Mouse (Mus musculus): ENCODE measurements around the gene U2af1l4. TPM values are rescaled to one million over a fixed set of nuclear protein-coding genes. Genes with fewer than 3 reads are reported as not detected.

The U2af1l4 gene
- polyA plus RNA-seq, 1 experiment from 2014 or later, result 98.9 TPM

DNA sequence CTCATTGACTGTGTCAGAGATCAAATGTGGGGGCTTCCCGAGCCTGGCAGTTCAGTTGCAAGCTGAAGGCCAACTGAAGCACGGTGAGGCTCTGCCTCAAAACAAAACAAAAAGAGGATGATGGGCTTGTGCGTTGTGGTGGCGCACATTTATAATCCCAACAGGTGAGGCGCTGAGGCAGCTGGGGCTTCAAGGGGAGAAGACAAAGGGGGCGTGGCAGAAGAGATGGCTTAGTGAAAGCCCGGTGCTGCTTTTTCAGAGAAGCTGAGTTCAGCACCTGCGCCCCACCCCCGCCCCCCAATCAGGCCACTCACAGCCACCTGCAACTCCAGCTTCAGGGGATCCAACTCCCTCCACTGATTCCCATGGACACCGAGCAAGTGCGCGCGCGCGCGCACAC, 45.4 kb downstream of the U2af1l4 start:
- Histone ChIP-seq H3K9ac (no peak overlapping the region), H3K27ac (no peak overlapping the region), H3K36me3 (no peaks in the 10 kb centered on the region), H3K4me1 (replicated peaks) (no peaks in the 10 kb centered on the region), H3K27me3 (no peaks in the 10 kb centered on the region), H3K4me3 (no peak overlapping the region), H3K4me2 (no peak overlapping the region), H3K9me3 (no peaks in the 10 kb centered on the region)
- no peak for ATAC-seq (ENCODE audit: low FRiP score)
- 54% methylated on average over 16 of the region's 16 CpGs for WGBS

DNA sequence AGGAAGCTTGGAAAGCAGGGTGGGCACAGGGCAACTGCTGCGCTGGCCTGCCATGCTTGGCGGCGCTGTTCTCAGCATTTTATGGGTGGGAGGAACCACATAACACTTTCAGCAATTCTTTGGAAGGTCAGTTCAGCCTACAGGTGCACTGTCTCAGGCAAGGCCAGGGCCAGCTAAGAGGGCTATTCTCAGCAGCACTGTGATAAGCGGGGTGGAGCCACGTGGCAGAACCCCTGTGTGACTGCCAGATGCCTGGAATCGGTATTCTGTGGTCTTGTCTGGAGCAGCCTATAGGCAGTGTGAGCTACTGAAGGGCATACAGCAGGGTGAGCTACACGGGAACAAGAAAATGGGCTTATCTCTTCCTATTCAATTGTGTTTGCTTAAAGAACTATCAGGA, 46.9 kb downstream of the U2af1l4 start:
- WGBS, result 66% methylated on average over 7 of the region's 7 CpGs
- Histone ChIP-seq H3K4me3 (no peak overlapping the region), H3K9ac (no peak overlapping the region), H3K9me3 (no peaks in the 10 kb centered on the region), H3K27me3 (no peaks in the 10 kb centered on the region), H3K4me1 (replicated peaks) (no peaks in the 10 kb centered on the region), H3K27ac (no peak overlapping the region), H3K36me3 (peaks cover 2% of the 10 kb centered on the region; the same call in 1 of the 2 replicates), H3K4me2 (no peak overlapping the region)
- no peak for ATAC-seq (ENCODE audit: low FRiP score)

DNA sequence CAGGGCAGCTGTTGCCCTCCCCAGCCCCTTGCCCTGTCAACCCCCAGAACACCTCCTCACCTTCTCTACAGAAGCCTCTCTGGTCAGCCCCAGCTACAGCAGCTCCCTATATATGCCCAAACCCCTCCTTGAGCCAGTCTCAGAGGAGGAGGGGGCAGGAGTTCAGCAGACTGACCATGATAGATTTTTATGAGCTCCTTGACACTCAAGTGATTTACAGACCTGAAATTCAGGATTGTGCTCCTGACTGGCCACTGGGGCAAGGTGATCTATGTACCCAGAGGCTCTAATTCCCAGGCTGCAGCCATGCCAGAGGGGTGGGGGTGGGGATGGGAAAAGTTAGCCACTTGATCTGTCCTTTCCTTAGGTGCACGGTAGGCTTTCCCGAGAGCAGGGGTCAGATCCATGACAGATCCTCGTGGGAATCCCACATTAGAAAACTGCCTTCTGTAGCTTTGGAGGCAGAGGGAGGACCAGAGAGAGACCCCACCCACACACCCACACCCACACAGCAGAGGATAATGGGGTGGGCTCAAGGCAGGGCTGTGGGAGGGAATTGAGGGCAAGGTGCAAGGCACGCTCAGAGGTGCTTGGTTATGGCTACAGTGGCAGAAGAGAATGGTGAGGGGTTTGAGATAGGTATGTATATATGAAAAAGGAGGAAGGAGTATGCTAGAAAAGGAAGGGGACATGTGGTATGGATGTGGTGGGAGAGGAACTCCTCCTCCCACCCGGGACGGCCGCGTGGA, 49.7 kb downstream of the U2af1l4 start, which contains the start of gene Upk1a:
TSS of gene Upk1a (minus strand) at position 194 of the 749 bp plus-strand sequence.
- H3K27me3 ChIP-seq, result no peaks in the 10 kb centered on the region
- 75% methylated on average over 8 of the region's 8 CpGs for WGBS
- H3K4me3 ChIP-seq, result no peak within 1 kb of the TSS
- no peaks in the 10 kb centered on the region for H3K4me1 ChIP-seq (replicated peaks)
- no peaks in the 10 kb centered on the region for H3K9me3 ChIP-seq
- no peak within 1 kb of the TSS for H3K27ac ChIP-seq
- 0 out of 2 replicates have a peak within 1 kb of the TSS, but pooled peaks have one; percentile 13 for H3K9ac ChIP-seq
- ATAC-seq (ENCODE audit: low FRiP score), result no peak; the same call in 1 of the 2 replicates
- H3K4me2 ChIP-seq, result no peak within 1 kb of the TSS
- peaks cover 29% of the 10 kb centered on the region for H3K36me3 ChIP-seq

DNA sequence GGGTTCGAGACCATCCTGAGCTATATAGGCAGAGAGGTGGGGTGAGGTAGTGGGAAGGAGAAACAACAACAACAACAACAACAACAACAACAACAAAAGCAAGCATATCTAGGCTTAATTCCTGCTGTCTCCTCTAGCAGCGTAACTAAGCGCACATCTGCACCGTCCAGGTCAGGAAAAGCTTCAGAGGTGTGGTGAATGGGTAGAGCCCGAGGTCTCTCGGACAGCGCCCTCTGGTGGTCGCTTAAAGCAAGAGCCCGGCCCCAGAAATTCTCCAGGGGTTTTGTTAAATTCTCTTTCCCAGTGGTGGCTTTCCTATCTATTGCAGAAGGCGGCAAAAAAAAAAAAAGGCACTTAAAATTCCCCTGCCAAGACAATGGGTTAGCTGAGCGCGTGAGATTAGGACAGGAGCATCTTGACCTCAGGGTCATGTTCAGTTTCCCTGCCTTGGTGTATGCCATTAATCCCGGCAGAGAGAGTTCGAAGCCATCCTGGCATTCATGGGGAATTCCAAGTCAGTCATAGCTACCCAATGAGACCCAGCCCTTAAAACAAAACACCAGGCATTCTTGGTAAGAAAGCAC, 50.5 kb downstream of the U2af1l4 start:
- no peak for ATAC-seq (ENCODE audit: low FRiP score)
- 22% methylated on average over 14 of the region's 14 CpGs for WGBS
- Histone ChIP-seq H3K9ac (no peak overlapping the region), H3K36me3 (peaks cover 37% of the 10 kb centered on the region), H3K4me1 (replicated peaks) (no peaks in the 10 kb centered on the region), H3K4me3 (no peak overlapping the region), H3K27me3 (no peaks in the 10 kb centered on the region), H3K9me3 (no peaks in the 10 kb centered on the region), H3K27ac (no peak overlapping the region), H3K4me2 (no peak overlapping the region)

DNA sequence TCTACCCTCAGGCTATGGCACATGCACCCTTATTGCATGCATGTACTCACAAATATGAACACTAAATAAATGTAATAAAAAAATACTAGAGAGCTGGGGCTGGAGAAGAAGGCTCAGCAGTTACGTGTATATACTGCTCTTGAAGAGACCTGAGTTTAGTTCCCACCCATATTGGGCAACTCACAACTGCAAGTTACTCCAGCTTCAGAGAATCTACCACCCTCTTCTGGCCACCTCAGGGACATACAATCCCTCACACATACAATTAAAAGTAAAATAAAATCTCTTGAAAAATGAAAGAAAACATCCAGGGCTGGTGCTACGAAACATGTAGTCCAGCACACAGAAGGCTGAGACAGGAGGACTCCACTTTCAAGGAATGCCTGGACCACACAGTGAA, 51.4 kb downstream of the U2af1l4 start:
- Histone ChIP-seq H3K4me1 (replicated peaks) (no peaks in the 10 kb centered on the region), H3K9me3 (no peaks in the 10 kb centered on the region)
- ATAC-seq (ENCODE audit: low FRiP score), result no peak

More for the DNA sequence above, 51.4 kb downstream of the U2af1l4 start:
- no peak overlapping the region for H3K4me3 ChIP-seq
- 88% methylated on average over 2 of the region's 2 CpGs for WGBS
- H3K4me2 ChIP-seq, result no peak overlapping the region
- no peak overlapping the region for H3K27ac ChIP-seq
- no peak overlapping the region for H3K9ac ChIP-seq
- H3K27me3 ChIP-seq, result no peaks in the 10 kb centered on the region
- peaks cover 46% of the 10 kb centered on the region for H3K36me3 ChIP-seq

Small RNA genes within 50 kb of the gene (microRNA-seq; reads per million reads assigned to microRNA genes)
- gene Gm38670 (not detected), gene Mir3569 (not detected)

Other genes starting within 250 kb of the U2af1l4 start
- 13.1 and 16.8 TPM in 2 replicates for gene Syne4, start 248.5 kb upstream of the U2af1l4 start, polyA plus RNA-seq (2015; fragmentation: Nextera tagmentation; extraction: Ambion mirVana)
- 0.36 TPM in 1 of 2 replicates, not detected in the other for gene E130208F15Rik, start 241.6 kb upstream of the U2af1l4 start, polyA plus RNA-seq (2015; fragmentation: Nextera tagmentation; extraction: Ambion mirVana)
- 21.4 and 21.6 TPM in 2 replicates for gene Sdhaf1, start 239.4 kb upstream of the U2af1l4 start, polyA plus RNA-seq (2015; fragmentation: Nextera tagmentation; extraction: Ambion mirVana)
- gene Lrfn3, start 200.5 kb upstream of the U2af1l4 start, polyA plus RNA-seq (2015; fragmentation: Nextera tagmentation; extraction: Ambion mirVana), result 13.2 and 13.4 TPM in 2 replicates
- gene Tyrobp, start 149.5 kb upstream of the U2af1l4 start, polyA plus RNA-seq (2015; fragmentation: Nextera tagmentation; extraction: Ambion mirVana), result 29.8 and 38.1 TPM in 2 replicates
- gene Hcst, start 143.4 kb upstream of the U2af1l4 start, polyA plus RNA-seq (2015; fragmentation: Nextera tagmentation; extraction: Ambion mirVana), result 0.52 and 0.88 TPM in 2 replicates
- 2.0 TPM in 2 replicates for gene Nfkbid, start 141.6 kb upstream of the U2af1l4 start, polyA plus RNA-seq (2015; fragmentation: Nextera tagmentation; extraction: Ambion mirVana)
- gene Aplp1, start 117.8 kb upstream of the U2af1l4 start, polyA plus RNA-seq (2015; fragmentation: Nextera tagmentation; extraction: Ambion mirVana), result 583 and 599 TPM in 2 replicates
- 6.6 and 10.0 TPM in 2 replicates for gene Kirrel2, start 105.6 kb upstream of the U2af1l4 start, polyA plus RNA-seq (2015; fragmentation: Nextera tagmentation; extraction: Ambion mirVana)
- 0.94 and 1.8 TPM in 2 replicates for gene Nphs1, start 105.0 kb upstream of the U2af1l4 start, polyA plus RNA-seq (2015; fragmentation: Nextera tagmentation; extraction: Ambion mirVana)
- gene Prodh2, start 69.7 kb upstream of the U2af1l4 start, polyA plus RNA-seq (2015; fragmentation: Nextera tagmentation; extraction: Ambion mirVana), result not detected in 2 replicates
- gene Arhgap33, start 28.2 kb upstream of the U2af1l4 start, polyA plus RNA-seq (2015; fragmentation: Nextera tagmentation; extraction: Ambion mirVana), result 103 and 111 TPM in 2 replicates
- 7.8 and 7.9 TPM in 2 replicates for gene Hspb6, start 11.1 kb upstream of the U2af1l4 start, polyA plus RNA-seq (2015; fragmentation: Nextera tagmentation; extraction: Ambion mirVana)
- gene Proser3, start 11.0 kb upstream of the U2af1l4 start, polyA plus RNA-seq (2015; fragmentation: Nextera tagmentation; extraction: Ambion mirVana), result 8.1 and 8.4 TPM in 2 replicates
- gene Lin37, start 3.5 kb upstream of the U2af1l4 start, polyA plus RNA-seq (2015; fragmentation: Nextera tagmentation; extraction: Ambion mirVana), result 51.7 and 57.9 TPM in 2 replicates
- gene Gm49396, start within 50 bp of the U2af1l4 start, polyA plus RNA-seq (2015; fragmentation: Nextera tagmentation; extraction: Ambion mirVana), result 15.4 and 19.8 TPM in 2 replicates
- gene Psenen, start 326 bp downstream of the U2af1l4 start, polyA plus RNA-seq (2015; fragmentation: Nextera tagmentation; extraction: Ambion mirVana), result 134 and 139 TPM in 2 replicates
- 5.3 and 6.1 TPM in 2 replicates for gene Igflr1, start 2.1 kb downstream of the U2af1l4 start, polyA plus RNA-seq (2015; fragmentation: Nextera tagmentation; extraction: Ambion mirVana)
- 10.7 and 11.3 TPM in 2 replicates for gene Kmt2b, start 25.4 kb downstream of the U2af1l4 start, polyA plus RNA-seq (2015; fragmentation: Nextera tagmentation; extraction: Ambion mirVana)
- 0.21 and 0.25 TPM in 2 replicates for gene Zbtb32, start 35.6 kb downstream of the U2af1l4 start, polyA plus RNA-seq (2015; fragmentation: Nextera tagmentation; extraction: Ambion mirVana)
- gene Upk1a, start 49.5 kb downstream of the U2af1l4 start, polyA plus RNA-seq (2015; fragmentation: Nextera tagmentation; extraction: Ambion mirVana), result 0.49 and 0.63 TPM in 2 replicates
- gene Cox6b1, start 62.9 kb downstream of the U2af1l4 start, polyA plus RNA-seq (2015; fragmentation: Nextera tagmentation; extraction: Ambion mirVana), result 1,107 TPM in 2 replicates
- not detected in 2 replicates for gene Etv2, start 72.6 kb downstream of the U2af1l4 start, polyA plus RNA-seq (2015; fragmentation: Nextera tagmentation; extraction: Ambion mirVana)
- gene Rbm42, start 87.0 kb downstream of the U2af1l4 start, polyA plus RNA-seq (2015; fragmentation: Nextera tagmentation; extraction: Ambion mirVana), result 137 and 140 TPM in 2 replicates
- gene Haus5, start 101.7 kb downstream of the U2af1l4 start, polyA plus RNA-seq (2015; fragmentation: Nextera tagmentation; extraction: Ambion mirVana), result 23.2 and 27.1 TPM in 2 replicates
- gene Pmis2, start 108.3 kb downstream of the U2af1l4 start, polyA plus RNA-seq (2015; fragmentation: Nextera tagmentation; extraction: Ambion mirVana), result not detected in 2 replicates
- not detected in 2 replicates for gene 2200002J24Rik, start 135.6 kb downstream of the U2af1l4 start, polyA plus RNA-seq (2015; fragmentation: Nextera tagmentation; extraction: Ambion mirVana)
- gene Atp4a, start 148.9 kb downstream of the U2af1l4 start, polyA plus RNA-seq (2015; fragmentation: Nextera tagmentation; extraction: Ambion mirVana), result 1.2 and 1.6 TPM in 2 replicates
- gene Tmem147, start 166.2 kb downstream of the U2af1l4 start, polyA plus RNA-seq (2015; fragmentation: Nextera tagmentation; extraction: Ambion mirVana), result 232 and 243 TPM in 2 replicates
- 1.3 and 1.7 TPM in 2 replicates for gene Gapdhs, start 180.4 kb downstream of the U2af1l4 start, polyA plus RNA-seq (2015; fragmentation: Nextera tagmentation; extraction: Ambion mirVana)
- gene Sbsn, start 188.2 kb downstream of the U2af1l4 start, polyA plus RNA-seq (2015; fragmentation: Nextera tagmentation; extraction: Ambion mirVana), result 1.3 and 1.7 TPM in 2 replicates
- 0.52 and 0.70 TPM in 2 replicates for gene Dmkn, start 200.5 kb downstream of the U2af1l4 start, polyA plus RNA-seq (2015; fragmentation: Nextera tagmentation; extraction: Ambion mirVana)
- gene Krtdap, start 224.6 kb downstream of the U2af1l4 start, polyA plus RNA-seq (2015; fragmentation: Nextera tagmentation; extraction: Ambion mirVana), result 1.1 TPM in 1 of 2 replicates, not detected in the other